22 mouse cellular contexts compared by ENCODE assay signal in the genomic region with DNA sequence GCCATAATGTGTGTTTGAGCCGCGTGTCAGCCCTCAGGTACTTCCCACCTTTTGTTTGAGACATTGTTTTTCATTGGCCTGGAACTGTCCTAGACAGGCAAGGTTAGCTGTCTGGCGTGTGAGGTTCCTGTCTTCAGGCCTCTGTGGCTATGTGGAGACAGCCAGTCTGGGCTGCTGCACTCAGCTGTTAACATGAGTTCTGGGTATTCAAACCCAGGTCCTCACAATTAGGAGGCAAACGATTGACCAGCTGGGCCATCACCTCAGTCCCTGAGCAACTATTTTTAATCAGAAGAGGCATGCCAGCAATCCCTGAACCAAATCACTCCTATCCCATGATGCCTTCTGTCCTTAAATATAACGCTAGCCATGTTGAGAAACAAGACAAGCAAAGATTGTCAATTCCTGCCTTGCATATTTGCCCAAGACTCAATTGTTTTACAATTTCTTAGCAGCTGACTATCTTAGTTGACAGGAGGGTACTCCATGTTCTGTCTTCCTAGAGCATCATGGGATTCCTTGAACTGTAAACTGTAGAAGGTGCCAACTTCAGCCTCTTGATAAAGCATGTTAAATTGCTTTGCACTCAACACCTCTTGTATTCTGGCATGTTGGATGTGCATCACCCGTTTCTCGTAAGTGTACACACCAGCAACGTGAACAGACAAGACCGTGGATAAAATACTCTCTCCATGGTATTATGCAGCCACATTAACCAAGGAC. TPM values are rescaled to one million over a fixed set of nuclear protein-coding genes. Genes with fewer than 3 reads are reported as not detected.
A peak's percentile ranks its signal among the peaks of the same experiment; 100 is the strongest.
DNase-seq lines count a peak whose midpoint lies in the region; ATAC-seq and TF ChIP-seq lines count a peak whose summit lies in the region.
"Had no signal": no experiment of that assay in that cellular context is flagged by ENCODE, and none has a peak within 500 bp of the region (broad histone marks: within the 10 kb centered on the region; RNA-seq: fewer than 3 reads in every experiment).

No protein-coding gene starts in this region.

- WGBS in heart, embryonic 12.5 days = 71% methylated on average over 9 of the region's 9 CpGs
- WGBS in lung, postnatal 0 days = 70% methylated on average over 9 of the region's 9 CpGs

- H3K9me3 ChIP-seq in heart, embryonic 12.5 days (replicated peaks) = no peaks in the 10 kb centered on the region
- no peaks in the 10 kb centered on the region for H3K9me3 ChIP-seq in lung, postnatal 0 days (ENCODE audit: low read length)
- H3K9me3 ChIP-seq: embryonic facial prominence, embryonic 15.5 days; forebrain, embryonic 10.5 days; hindbrain, embryonic 12.5 days had no signal

- H3K4me1 ChIP-seq in heart, embryonic 12.5 days (replicated peaks) = peaks cover 76% of the 10 kb centered on the region
- H3K4me1 ChIP-seq in lung, postnatal 0 days (ENCODE audit: insufficient read depth, low read depth, low read length) = peaks cover 4% of the 10 kb centered on the region; the same call in 1 of the 2 replicates

- no peak overlapping the region for H3K4me2 ChIP-seq in heart, embryonic 12.5 days
- no peak overlapping the region for H3K4me2 ChIP-seq in lung, postnatal 0 days (replicated peaks; ENCODE audit: low read depth, low read length)
- H3K4me2 ChIP-seq: embryonic facial prominence, embryonic 15.5 days; hindbrain, embryonic 12.5 days had no signal

- TF ChIP-seq CTCF in lung, postnatal 0 days (IDR thresholded peaks at IDR 0.05) = no peak

- ATAC-seq in heart, embryonic 12.5 days (ENCODE audit: insufficient number of reproducible peaks, low FRiP score) = no peak
- ATAC-seq in lung, postnatal 0 days = no peak
- ATAC-seq: forebrain, embryonic 14.5 days; hindbrain, embryonic 16.5 days; inflammation-experienced regulatory T-cells, adult 6 months had no signal

- intact Hi-C loops in heart, postnatal 14 days (cut with DNase I) = no loop called here
- intact Hi-C loops in heart, postnatal 10 days (cut with DNase I) = loop anchor here (5.0 to 10.0 kb wide), 2 partner anchors 439 to 721 kb away; no protein-coding TSS in a partner anchor

- H3K27me3 ChIP-seq in heart, embryonic 12.5 days (replicated peaks) = no peaks in the 10 kb centered on the region
- no peaks in the 10 kb centered on the region for H3K27me3 ChIP-seq in lung, postnatal 0 days (replicated peaks; ENCODE audit: insufficient read depth, low read length)
- H3K27me3 ChIP-seq: embryonic facial prominence, embryonic 15.5 days; hindbrain, embryonic 12.5 days had no signal

- H3K36me3 ChIP-seq in heart, embryonic 12.5 days = peaks cover 33% of the 10 kb centered on the region
- H3K36me3 ChIP-seq in lung, postnatal 0 days (ENCODE audit: insufficient read depth, low read length) = no peaks in the 10 kb centered on the region
- H3K36me3 ChIP-seq: embryonic facial prominence, embryonic 15.5 days; hindbrain, embryonic 12.5 days had no signal

- DNase-seq in heart, adult 11 months = peak; percentile 90
- DNase-seq in heart, postnatal 14 days = no peak
- no peak for DNase-seq in heart, adult 8-10 months (ENCODE audit: low spot score)
- DNase-seq in lung, postnatal 0 days (ENCODE audit: low spot score) = no peak
- no peak for DNase-seq in lung, adult 18-20 months
- peak; percentile 46 to 49 for DNase-seq in heart, postnatal 10 days
- no peak for DNase-seq in right cerebral cortex, adult 18-20 months
- DNase-seq: adrenal gland, postnatal 10 days; cerebellum, adult 11 months; cerebellum, adult 8-10 months; cerebellum, postnatal 14 days; embryo, embryonic 11 days; gastrocnemius, postnatal 36 days; kidney, adult 11 months had no signal

- H3K9ac ChIP-seq in heart, embryonic 12.5 days = no peak overlapping the region
- H3K9ac ChIP-seq in lung, postnatal 0 days (replicated peaks; ENCODE audit: low read depth) = no peak overlapping the region
- H3K9ac ChIP-seq: embryonic facial prominence, embryonic 15.5 days; hindbrain, embryonic 12.5 days had no signal

- TF ChIP-seq EP300 in lung, postnatal 0 days (IDR thresholded peaks at IDR 0.05) = 0 out of 2 replicates have a peak, but pooled peaks have one; percentile 16

- peak overlapping the region; percentile 93 for H3K27ac ChIP-seq in heart, embryonic 12.5 days (ENCODE audit: poor library complexity, severe bottlenecking)
- peak overlapping the region; percentile 61; the same call in 1 of the 2 replicates for H3K27ac ChIP-seq in lung, postnatal 0 days (ENCODE audit: low read length)
- H3K27ac ChIP-seq: embryonic facial prominence, embryonic 15.5 days; forebrain, embryonic 10.5 days; hindbrain, embryonic 12.5 days had no signal

- no peak overlapping the region for H3K4me3 ChIP-seq in heart, embryonic 12.5 days
- H3K4me3 ChIP-seq in lung, postnatal 0 days (ENCODE audit: low read depth, low read length) = no peak overlapping the region
- H3K4me3 ChIP-seq: embryonic facial prominence, embryonic 15.5 days; erythroblast, embryonic 14.5 days; forebrain, embryonic 10.5 days; hindbrain, embryonic 12.5 days had no signal

RNA-seq across cellular contexts. Expression of gene Gmpr, which starts 28.6 kb away (rescaled TPM):
- 100 to 1,000 TPM; 166 to 175 TPM for total RNA-seq in heart, postnatal 14 days (2021)
- polyA plus RNA-seq in heart, embryonic 12.5 days (2016; fragmentation: Nextera tagmentation; extraction: Ambion mirVana) = 165 and 166 TPM in 2 replicates
- 100 to 1,000 TPM; 152 to 199 (median 170) TPM for total RNA-seq in heart, adult 8-10 months (2022)
- polyA plus RNA-seq in lung, postnatal 0 days (2015; fragmentation: Nextera tagmentation; extraction: Ambion mirVana) = 23.8 and 26.0 TPM in 2 replicates
- 100 to 1,000 TPM; 221 to 255 TPM for total RNA-seq in heart, postnatal 10 days (2021)

Comparison
In these comparisons a context has a peak if more than half of its experiments do, and no peak if none do; other contexts are left out.
1. DNase-seq: peak in heart, adult 11 months (single experiment) and heart, postnatal 10 days (2 of 2); none in heart, postnatal 14 days (0 of 2), heart, adult 8-10 months (single experiment), lung, postnatal 0 days (single experiment), lung, adult 18-20 months (0 of 2) and right cerebral cortex, adult 18-20 months (single experiment).